Mouse (Mus musculus): Measurements from ENCODE around the gene Inha. TPM values are rescaled to one million over a fixed set of nuclear protein-coding genes. Genes with fewer than 3 reads are reported as not detected.

The Inha gene
- polyA plus RNA-seq, 1 experiment from 2014 or later = 18.1 TPM

Other genes with a start within 250 kb of the Inha start
- 6.1 and 10.7 TPM in 2 replicates for gene Ptprn, start 242.6 kb upstream of the Inha start, polyA plus RNA-seq (2015; fragmentation: Nextera tagmentation; extraction: Ambion mirVana)
- 29.3 and 76.1 TPM in 2 replicates for gene Resp18, start 228.7 kb upstream of the Inha start, polyA plus RNA-seq (2015; fragmentation: Nextera tagmentation; extraction: Ambion mirVana)
- gene Dnpep, start 189.1 kb upstream of the Inha start, polyA plus RNA-seq (2015; fragmentation: Nextera tagmentation; extraction: Ambion mirVana) = 146 and 150 TPM in 2 replicates
- 1.2 and 1.5 TPM in 2 replicates for gene Des, start 146.7 kb upstream of the Inha start, polyA plus RNA-seq (2015; fragmentation: Nextera tagmentation; extraction: Ambion mirVana)
- gene Speg, start 131.8 kb upstream of the Inha start, polyA plus RNA-seq (2015; fragmentation: Nextera tagmentation; extraction: Ambion mirVana) = 10.7 and 12.9 TPM in 2 replicates
- gene Gmppa, start 71.1 kb upstream of the Inha start, polyA plus RNA-seq (2015; fragmentation: Nextera tagmentation; extraction: Ambion mirVana) = 86.4 and 93.1 TPM in 2 replicates
- gene Asic4, start 56.6 kb upstream of the Inha start, polyA plus RNA-seq (2015; fragmentation: Nextera tagmentation; extraction: Ambion mirVana) = 4.0 and 7.2 TPM in 2 replicates
- 28.1 and 29.2 TPM in 2 replicates for gene Chpf, start 27.8 kb upstream of the Inha start, polyA plus RNA-seq (2015; fragmentation: Nextera tagmentation; extraction: Ambion mirVana)
- gene Tmem198, start 27.5 kb upstream of the Inha start, polyA plus RNA-seq (2015; fragmentation: Nextera tagmentation; extraction: Ambion mirVana) = 59.8 and 60.5 TPM in 2 replicates
- 19.6 and 21.6 TPM in 2 replicates for gene Obsl1, start 625 bp upstream of the Inha start, polyA plus RNA-seq (2015; fragmentation: Nextera tagmentation; extraction: Ambion mirVana)
- gene Stk11ip, start 14.5 kb downstream of the Inha start, polyA plus RNA-seq (2015; fragmentation: Nextera tagmentation; extraction: Ambion mirVana) = 16.7 and 22.4 TPM in 2 replicates
- gene Slc4a3, start 39.2 kb downstream of the Inha start, polyA plus RNA-seq (2015; fragmentation: Nextera tagmentation; extraction: Ambion mirVana) = 37.4 and 50.4 TPM in 2 replicates